Mouse (Mus musculus) urinary bladder, postnatal 25 days (tissue): ENCODE data around the gene Osbpl9.

Source experiments
- DNase-seq: peaks from one replicate; pipeline ENCODE4 v3.0.0; 2022; ENCODE audit warnings: low spot score

The Osbpl9 gene

GRCm38 (mm10) chr4:109103145-109103883 is 98.8 kb downstream of the Osbpl9 start:
- no peak for DNase-seq

- no peak for DNase-seq
Measured at GRCm38 (mm10) chr4:109102574-109102973, 99.5 kb downstream of the Osbpl9 start.

GRCm38 (mm10) chr4:109098861-109099260 is 103.2 kb downstream of the Osbpl9 start:
- no peak for DNase-seq

- DNase-seq = no peak
Measured at GRCm38 (mm10) chr4:109094269-109094668, 107.8 kb downstream of the Osbpl9 start.

- DNase-seq = no peak
Measured at GRCm38 (mm10) chr4:109092344-109092743, 109.7 kb downstream of the Osbpl9 start.

- no peak for DNase-seq
Measured at GRCm38 (mm10) chr4:109091241-109091777, 110.8 kb downstream of the Osbpl9 start.

GRCm38 (mm10) chr4:109089999-109090398 is 112.1 kb downstream of the Osbpl9 start:
- DNase-seq = no peak

GRCm38 (mm10) chr4:109089171-109089570 is 112.9 kb downstream of the Osbpl9 start:
- no peak for DNase-seq

GRCm38 (mm10) chr4:109080118-109080517 is 122.0 kb downstream of the Osbpl9 start:
- no peak for DNase-seq

- DNase-seq = no peak
Measured at GRCm38 (mm10) chr4:109079676-109080075, 122.4 kb downstream of the Osbpl9 start.

- no peak for DNase-seq
Measured at GRCm38 (mm10) chr4:109078941-109079340, 123.1 kb downstream of the Osbpl9 start.

- no peak for DNase-seq
Measured at GRCm38 (mm10) chr4:109073296-109073695, 128.8 kb downstream of the Osbpl9 start.

GRCm38 (mm10) chr4:109072891-109073290 is 129.2 kb downstream of the Osbpl9 start:
- no peak for DNase-seq

- no peak for DNase-seq
Measured at GRCm38 (mm10) chr4:109065714-109066113, 136.4 kb downstream of the Osbpl9 start.

- no peak for DNase-seq
Measured at GRCm38 (mm10) chr4:109064941-109065340, 137.1 kb downstream of the Osbpl9 start.

GRCm38 (mm10) chr4:109059255-109059821 is 142.7 kb downstream of the Osbpl9 start:
- DNase-seq = no peak

GRCm38 (mm10) chr4:109057640-109058039 is 144.4 kb downstream of the Osbpl9 start:
- DNase-seq = no peak

GRCm38 (mm10) chr4:109056351-109056750 is 145.7 kb downstream of the Osbpl9 start:
- DNase-seq = no peak

- no peak for DNase-seq
Measured at GRCm38 (mm10) chr4:109054003-109054402, 148.1 kb downstream of the Osbpl9 start.

GRCm38 (mm10) chr4:109052282-109052681 is 149.8 kb downstream of the Osbpl9 start:
- DNase-seq = no peak

- no peak for DNase-seq
Measured at GRCm38 (mm10) chr4:109048258-109048657, 153.8 kb downstream of the Osbpl9 start.

- no peak for DNase-seq
Measured at GRCm38 (mm10) chr4:109043756-109044155, 158.3 kb downstream of the Osbpl9 start.

- DNase-seq = no peak
Measured at GRCm38 (mm10) chr4:109043294-109043693, 158.8 kb downstream of the Osbpl9 start.
